Mouse (Mus musculus) lung, embryonic 15.5 days (tissue): ENCODE results near the gene Plekhg1. TPM values are rescaled to one million over a fixed set of nuclear protein-coding genes. Genes with fewer than 3 reads are reported as not detected.

Experiments
- ATAC-seq: fragments of 200-750 bp; cut with Nextera tagmentation; 2 replicates; pipeline ENCODE4 v1.8.0; 2017; ENCODE audit warnings: moderate number of reproducible peaks, borderline replicate concordance; ENCODE audit not compliant: low FRiP score, low TSS enrichment; ENCODE audit errors: extremely low read depth
- H3K27ac ChIP-seq: fragments of 300-500 bp; sonication (generic); 2 replicates; pipeline ENCODE4 v1.5.1; 2015; ENCODE audit warnings: moderate library complexity, mild to moderate bottlenecking, inconsistent platforms
- H3K27me3 ChIP-seq: fragments of 300-500 bp; sonication (generic); 2 replicates; pipeline ENCODE4 v1.6.1; 2015; ENCODE audit warnings: inconsistent platforms
- H3K36me3 ChIP-seq: fragments of 300-500 bp; sonication (generic); 2 replicates; pipeline ENCODE4 v1.6.1; 2015; ENCODE audit warnings: inconsistent platforms
- H3K4me1 ChIP-seq: fragments of 300-500 bp; sonication (generic); 2 replicates; pipeline ENCODE4 v1.6.1; 2015; ENCODE audit warnings: inconsistent platforms
- H3K4me2 ChIP-seq: fragments of 300-500 bp; sonication (generic); 2 replicates; pipeline ENCODE4 v1.6.1; 2015; ENCODE audit warnings: inconsistent platforms, mild to moderate bottlenecking, moderate library complexity
- H3K4me3 ChIP-seq: fragments of 300-500 bp; sonication (generic); 2 replicates; pipeline ENCODE4 v1.5.1; 2015; ENCODE audit warnings: mild to moderate bottlenecking, inconsistent platforms
- H3K9ac ChIP-seq: fragments of 300-500 bp; sonication (generic); 2 replicates; pipeline ENCODE4 v1.6.1; 2015; ENCODE audit warnings: inconsistent platforms
- H3K9me3 ChIP-seq: fragments of 300-500 bp; sonication (generic); 2 replicates; pipeline ENCODE4 v1.6.1; 2016; ENCODE audit warnings: inconsistent platforms
- WGBS: fragments of 180-500 bp; shearing (Covaris S2); methylation state at CpG from one replicate; pipeline ENCODE4 v1.1.7; 2015; 5-methylcytosine and 5-hydroxymethylcytosine counted together
- polyA plus RNA-seq: library from polyadenylated mRNA; unstranded; fragments of >200 nt; fragmentation: Nextera tagmentation; extraction: Ambion mirVana; gene quantifications from 2 replicates; pipeline ENCODE4 v1.2.1, GENCODE M21; 2015

Plekhg1 gene
- polyA plus RNA-seq, 1 experiment from 2014 or later: 9.9 TPM

DNA sequence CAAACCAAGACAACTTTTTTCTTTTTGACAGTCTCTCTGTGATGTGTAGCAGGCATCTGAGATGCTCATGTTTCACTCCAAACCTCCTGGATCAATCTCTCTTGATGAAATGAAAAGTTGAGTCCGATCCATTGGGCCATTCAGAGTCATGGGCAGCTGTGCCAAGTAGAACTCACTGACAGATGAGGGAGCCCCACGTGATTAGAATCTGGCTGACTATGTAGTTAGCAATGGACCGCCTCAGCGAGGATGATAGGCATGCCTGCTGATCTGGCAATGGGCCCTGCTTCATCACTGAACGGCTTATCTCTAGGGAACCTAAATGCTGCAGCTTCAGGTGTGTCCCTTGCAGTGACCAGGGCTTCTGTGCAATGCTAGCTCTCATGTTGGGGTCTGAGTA is 3.7 kb downstream of the Plekhg1 start:
- H3K9me3 ChIP-seq: no peaks in the 10 kb centered on the region
- no peak overlapping the region for H3K9ac ChIP-seq
- H3K27me3 ChIP-seq: no peaks in the 10 kb centered on the region
- H3K4me3 ChIP-seq: no peak overlapping the region
- no peak overlapping the region for H3K27ac ChIP-seq
- no peaks in the 10 kb centered on the region for H3K36me3 ChIP-seq
- 71% methylated on average over 5 of the region's 5 CpGs for WGBS
- no peak overlapping the region for H3K4me2 ChIP-seq
- ATAC-seq: no peak
- peaks cover 21% of the 10 kb centered on the region for H3K4me1 ChIP-seq

DNA sequence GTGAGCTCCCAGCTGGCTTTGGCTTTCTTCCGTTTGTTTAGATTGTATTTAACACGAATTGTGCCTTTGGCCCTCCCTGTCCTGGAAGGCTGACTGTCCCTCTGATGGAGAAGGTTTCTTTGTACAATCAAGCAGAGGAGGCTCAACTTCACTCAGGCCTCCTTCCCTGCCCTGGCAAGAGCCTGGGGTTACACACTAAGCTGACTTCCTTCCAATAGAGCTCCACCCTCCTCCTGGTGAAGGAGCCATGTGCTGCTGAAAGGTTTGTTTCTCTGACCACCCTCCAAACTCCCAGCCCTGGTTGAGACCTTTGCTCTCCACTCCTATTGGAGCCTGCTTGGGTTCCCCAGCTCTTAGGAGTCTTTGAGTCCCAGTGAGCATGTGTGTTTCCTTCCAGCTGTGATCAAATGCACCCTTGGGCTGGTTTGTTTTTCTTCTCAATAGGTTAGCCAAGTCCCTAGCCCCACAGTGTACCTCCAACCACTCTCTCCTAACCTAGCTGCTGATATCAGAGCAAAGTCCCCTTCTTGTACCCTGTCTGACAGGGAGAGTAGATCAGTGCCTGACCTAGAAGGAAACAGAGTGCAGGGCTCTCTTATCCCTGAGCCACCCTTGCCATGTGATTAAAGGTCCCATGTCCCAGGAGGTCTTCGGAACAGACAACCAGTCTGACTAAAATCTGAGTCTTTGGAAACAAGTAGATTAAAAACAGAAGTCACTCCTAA is 6.8 kb downstream of the Plekhg1 start:
- WGBS: 33% methylated on average over 3 of the region's 3 CpGs
- Histone ChIP-seq H3K4me3 (no peak overlapping the region), H3K27ac (no peak overlapping the region; the same call in 1 of the 2 replicates), H3K27me3 (no peaks in the 10 kb centered on the region), H3K4me1 (peaks cover 17% of the 10 kb centered on the region), H3K9me3 (no peaks in the 10 kb centered on the region), H3K4me2 (no peak overlapping the region), H3K36me3 (no peaks in the 10 kb centered on the region), H3K9ac (no peak overlapping the region)
- ATAC-seq: no peak

- no peak overlapping the region for H3K9ac ChIP-seq
- no peak overlapping the region for H3K27ac ChIP-seq
- H3K9me3 ChIP-seq: no peaks in the 10 kb centered on the region
- H3K27me3 ChIP-seq: no peaks in the 10 kb centered on the region
- 0 out of 2 replicates have a peak, but pooled peaks cover 10% of the 10 kb centered on the region for H3K4me1 ChIP-seq
- H3K4me2 ChIP-seq: no peak overlapping the region
- no peak overlapping the region for H3K4me3 ChIP-seq
- no peaks in the 10 kb centered on the region for H3K36me3 ChIP-seq
- no peak for ATAC-seq
- 76% methylated on average over 1 of the region's 1 CpGs for WGBS
Measured at GRCm38 (mm10) chr10:3749580-3749979, 9.4 kb downstream of the Plekhg1 start.

DNA sequence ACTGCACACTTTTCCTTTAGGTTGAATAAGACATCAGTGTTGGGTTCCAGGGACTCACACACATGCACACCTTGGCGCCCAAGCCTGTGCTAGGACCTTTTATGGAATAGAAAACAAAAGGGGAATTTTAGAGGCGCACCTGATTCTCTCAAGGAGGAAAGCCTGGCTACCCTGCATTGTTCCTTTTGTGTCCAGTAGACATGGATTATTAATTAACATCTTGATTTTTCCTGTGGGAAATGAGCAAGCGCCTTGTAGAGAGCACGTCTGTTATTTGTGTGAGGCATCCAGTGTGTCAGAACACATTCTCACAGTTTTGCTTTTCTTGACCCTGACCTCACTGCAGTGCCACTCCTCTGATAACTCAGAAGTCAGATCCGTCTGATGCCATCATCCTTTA is 21.8 kb downstream of the Plekhg1 start:
- no peak overlapping the region for H3K27ac ChIP-seq

GRCm38 (mm10) chr10:3763199-3763598 is 23.0 kb downstream of the Plekhg1 start:
- WGBS: 43% methylated on average over 3 of the region's 3 CpGs
- Histone ChIP-seq H3K27ac (no peak overlapping the region), H3K4me2 (no peak overlapping the region), H3K4me3 (no peak overlapping the region), H3K4me1 (peaks cover 7% of the 10 kb centered on the region; the same call in 1 of the 2 replicates), H3K36me3 (no peaks in the 10 kb centered on the region), H3K9me3 (no peaks in the 10 kb centered on the region), H3K27me3 (no peaks in the 10 kb centered on the region), H3K9ac (no peak overlapping the region)
- no peak for ATAC-seq

More for the DNA sequence above, 21.8 kb downstream of the Plekhg1 start:
- no peaks in the 10 kb centered on the region for H3K27me3 ChIP-seq
- no peak overlapping the region for H3K9ac ChIP-seq
- no peak for ATAC-seq
- H3K4me3 ChIP-seq: no peak overlapping the region
- WGBS: 57% methylated on average over 5 of the region's 5 CpGs
- no peaks in the 10 kb centered on the region for H3K9me3 ChIP-seq
- H3K4me1 ChIP-seq: peaks cover 7% of the 10 kb centered on the region; the same call in 1 of the 2 replicates
- H3K4me2 ChIP-seq: no peak overlapping the region
- no peaks in the 10 kb centered on the region for H3K36me3 ChIP-seq

- Histone ChIP-seq H3K9me3 (no peaks in the 10 kb centered on the region), H3K36me3 (no peaks in the 10 kb centered on the region), H3K9ac (no peak overlapping the region), H3K27me3 (no peaks in the 10 kb centered on the region), H3K4me1 (no peaks in the 10 kb centered on the region; the same call in 1 of the 2 replicates), H3K27ac (no peak overlapping the region), H3K4me3 (no peak overlapping the region), H3K4me2 (no peak overlapping the region)
- WGBS: 61% methylated on average over 5 of the region's 5 CpGs
- ATAC-seq: no peak
Measured at GRCm38 (mm10) chr10:3769131-3769530, 29.0 kb downstream of the Plekhg1 start.

GRCm38 (mm10) chr10:3774330-3774729 is 34.2 kb downstream of the Plekhg1 start:
- Histone ChIP-seq H3K4me2 (no peak overlapping the region), H3K27me3 (no peaks in the 10 kb centered on the region), H3K36me3 (no peaks in the 10 kb centered on the region), H3K9ac (no peak overlapping the region), H3K4me1 (no peaks in the 10 kb centered on the region), H3K4me3 (no peak overlapping the region), H3K27ac (no peak overlapping the region), H3K9me3 (no peaks in the 10 kb centered on the region)
- no peak for ATAC-seq
- WGBS: 57% methylated on average over 2 of the region's 2 CpGs

- Histone ChIP-seq H3K4me3 (no peak overlapping the region), H3K4me1 (no peaks in the 10 kb centered on the region), H3K4me2 (no peak overlapping the region), H3K9ac (no peak overlapping the region), H3K27me3 (no peaks in the 10 kb centered on the region), H3K9me3 (no peaks in the 10 kb centered on the region), H3K27ac (no peak overlapping the region), H3K36me3 (no peaks in the 10 kb centered on the region)
- 84% methylated on average over 2 of the region's 2 CpGs for WGBS
- no peak for ATAC-seq
Measured at GRCm38 (mm10) chr10:3776761-3777160, 36.6 kb downstream of the Plekhg1 start.

- Histone ChIP-seq H3K9me3 (no peaks in the 10 kb centered on the region), H3K9ac (no peak overlapping the region), H3K27me3 (no peaks in the 10 kb centered on the region), H3K4me2 (no peak overlapping the region), H3K27ac (no peak overlapping the region), H3K36me3 (no peaks in the 10 kb centered on the region), H3K4me1 (no peaks in the 10 kb centered on the region), H3K4me3 (no peak overlapping the region)
- WGBS: 74% methylated on average over 4 of the region's 4 CpGs
- no peak for ATAC-seq
Measured at GRCm38 (mm10) chr10:3785362-3785761, 45.2 kb downstream of the Plekhg1 start.

- Histone ChIP-seq H3K9ac (no peak overlapping the region), H3K36me3 (no peaks in the 10 kb centered on the region), H3K4me2 (no peak overlapping the region), H3K4me3 (no peak overlapping the region), H3K9me3 (no peaks in the 10 kb centered on the region), H3K27me3 (no peaks in the 10 kb centered on the region), H3K27ac (no peak overlapping the region), H3K4me1 (no peaks in the 10 kb centered on the region)
- 75% methylated on average over 4 of the region's 4 CpGs for WGBS
- no peak for ATAC-seq
Measured at GRCm38 (mm10) chr10:3786531-3786930, 46.4 kb downstream of the Plekhg1 start.

DNA sequence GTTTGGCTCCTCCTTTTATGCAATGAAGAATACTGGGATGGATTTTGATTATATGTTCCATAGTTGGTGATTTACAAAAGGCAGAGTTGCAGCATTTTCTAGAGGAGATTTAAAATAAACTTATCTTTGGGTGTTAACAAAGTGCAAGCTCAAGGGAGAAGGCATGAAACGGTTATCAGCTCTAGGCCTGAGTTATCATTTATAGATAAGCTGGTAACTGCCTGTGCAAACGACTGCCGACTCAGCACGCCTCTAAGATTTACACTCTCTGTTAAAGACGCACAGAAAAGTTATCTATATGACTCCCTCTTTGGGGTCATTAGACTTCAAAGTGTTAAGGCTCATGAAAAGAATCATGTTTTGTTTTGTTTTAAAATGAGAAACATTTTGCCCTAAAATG is 46.8 kb downstream of the Plekhg1 start:
- H3K36me3 ChIP-seq: no peaks in the 10 kb centered on the region
- H3K9me3 ChIP-seq: no peaks in the 10 kb centered on the region
- no peak for ATAC-seq
- 20% methylated on average over 5 of the region's 5 CpGs for WGBS
- no peak overlapping the region for H3K27ac ChIP-seq
- no peaks in the 10 kb centered on the region for H3K4me1 ChIP-seq
- H3K4me3 ChIP-seq: no peak overlapping the region
- no peak overlapping the region for H3K9ac ChIP-seq
- no peaks in the 10 kb centered on the region for H3K27me3 ChIP-seq
- no peak overlapping the region for H3K4me2 ChIP-seq

- 61% methylated on average over 3 of the region's 3 CpGs for WGBS
- H3K36me3 ChIP-seq: no peaks in the 10 kb centered on the region
- no peak for ATAC-seq
Measured at GRCm38 (mm10) chr10:3793825-3794224, 53.7 kb downstream of the Plekhg1 start.

More at GRCm38 (mm10) chr10:3793825-3794224, 53.7 kb downstream of the Plekhg1 start:
- no peak overlapping the region for H3K4me2 ChIP-seq
- H3K9ac ChIP-seq: no peak overlapping the region
- H3K27ac ChIP-seq: no peak overlapping the region
- no peak overlapping the region for H3K4me3 ChIP-seq
- no peaks in the 10 kb centered on the region for H3K4me1 ChIP-seq
- no peaks in the 10 kb centered on the region for H3K9me3 ChIP-seq
- no peaks in the 10 kb centered on the region for H3K27me3 ChIP-seq
